Mouse (Mus musculus) brain, adult 2 months (tissue): ENCODE data around the gene Zkscan16.
A peak's percentile ranks its signal among the peaks of the same experiment; 100 is the strongest.

Experiments
- DNase-seq: peaks from one replicate; pipeline ENCODE4 v3.0.0; 2011; ENCODE audit warnings: low read depth, low spot score

Zkscan16 gene

GRCm38 (mm10) chr4:58943420-58944205 is at the start of gene Zkscan16:
Gene Zkscan16, plus strand, starts transcription at chr4:58943628.
- DNase-seq, result peak; percentile 96

- no peak for DNase-seq
These were observed 49.0 kb upstream of the Zkscan16 start for GRCm38 (mm10) chr4:58894399-58894798.

- DNase-seq, result peak; percentile 44
These were observed 46.0 kb upstream of the Zkscan16 start for GRCm38 (mm10) chr4:58897436-58897835.

- no peak for DNase-seq
These were observed 45.1 kb upstream of the Zkscan16 start for GRCm38 (mm10) chr4:58898318-58898717.

- no peak for DNase-seq
These were observed 36.0 kb upstream of the Zkscan16 start for GRCm38 (mm10) chr4:58907453-58907852.

- no peak for DNase-seq
These were observed 33.0 kb upstream of the Zkscan16 start for GRCm38 (mm10) chr4:58910175-58911068.

GRCm38 (mm10) chr4:58911069-58911830 is 32.2 kb upstream of the Zkscan16 start:
- peak; percentile 78 for DNase-seq

GRCm38 (mm10) chr4:58911831-58912628 is 31.4 kb upstream of the Zkscan16 start:
- peak; percentile 86 for DNase-seq

- peak; percentile 84 for DNase-seq
These were observed 30.6 kb upstream of the Zkscan16 start, which contains the start of gene Ecpas for GRCm38 (mm10) chr4:58912629-58913335. Gene Ecpas, minus strand, starts transcription at chr4:58912749.

GRCm38 (mm10) chr4:58913336-58914026 is 29.9 kb upstream of the Zkscan16 start:
- no peak for DNase-seq

- DNase-seq, result peak; percentile 22
These were observed 28.2 kb upstream of the Zkscan16 start for GRCm38 (mm10) chr4:58915081-58915826.

GRCm38 (mm10) chr4:58923933-58924332 is 19.5 kb upstream of the Zkscan16 start:
- DNase-seq, result no peak

GRCm38 (mm10) chr4:58925664-58926063 is 17.8 kb upstream of the Zkscan16 start:
- DNase-seq, result peak; percentile 58

- no peak for DNase-seq
These were observed 17.3 kb upstream of the Zkscan16 start for GRCm38 (mm10) chr4:58926120-58926519.

- peak; percentile 21 for DNase-seq
These were observed 15.8 kb upstream of the Zkscan16 start for GRCm38 (mm10) chr4:58927661-58928060.

GRCm38 (mm10) chr4:58932541-58932940 is 10.9 kb upstream of the Zkscan16 start:
- DNase-seq, result no peak

GRCm38 (mm10) chr4:58934308-58934707 is 9.1 kb upstream of the Zkscan16 start:
- DNase-seq, result no peak

- DNase-seq, result peak; percentile 90
These were observed 8.5 kb upstream of the Zkscan16 start for GRCm38 (mm10) chr4:58934746-58935476.
